Mouse (Mus musculus) urinary bladder, postnatal 10 days (tissue): Measurements from ENCODE around the gene Npdc1.

Source experiments
- DNase-seq: peaks from one replicate; pipeline ENCODE4 v3.0.0; 2022; ENCODE audit warnings: low spot score

Gene Npdc1

DNA sequence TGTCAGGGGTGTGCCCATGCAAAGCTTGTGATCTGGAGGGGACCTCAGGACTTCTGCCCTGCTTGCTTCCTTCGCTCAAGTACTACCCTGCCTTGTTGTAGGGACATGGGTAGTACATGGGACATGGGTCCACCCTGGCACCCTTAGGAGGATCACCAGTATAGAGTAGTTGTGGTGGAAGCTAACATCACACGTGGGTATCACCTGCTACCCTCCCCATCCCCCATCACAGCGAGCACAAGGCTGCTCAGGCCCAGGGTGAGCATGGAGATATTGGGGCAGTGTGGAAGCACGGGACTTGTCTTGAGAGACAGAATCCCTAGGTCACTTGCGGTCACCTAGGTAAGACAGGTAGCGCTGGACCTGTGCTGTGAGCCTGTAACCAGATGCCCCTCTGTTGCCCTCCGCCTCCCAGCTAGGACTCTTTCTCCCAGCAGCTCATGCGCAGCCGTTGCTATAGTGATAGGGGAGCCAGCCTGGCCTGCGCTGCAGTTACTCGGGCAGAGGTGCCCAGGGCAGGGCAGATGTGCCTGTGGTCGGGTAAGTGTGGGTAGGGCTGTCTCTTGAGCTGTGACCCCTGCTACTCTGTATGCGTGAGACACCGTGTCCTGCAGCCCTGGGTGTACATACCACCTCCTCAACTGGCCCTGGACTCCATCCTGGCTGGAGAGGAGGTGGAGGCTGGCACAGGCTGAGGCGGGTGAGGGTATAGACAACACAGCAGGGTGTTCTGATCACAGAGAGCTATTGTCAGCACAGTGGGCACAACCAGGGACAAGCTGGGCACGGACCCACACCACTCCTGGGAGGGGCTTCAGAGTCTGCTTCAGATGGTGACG lies 31.5 kb downstream of the Npdc1 start:
- no peak for DNase-seq

DNA sequence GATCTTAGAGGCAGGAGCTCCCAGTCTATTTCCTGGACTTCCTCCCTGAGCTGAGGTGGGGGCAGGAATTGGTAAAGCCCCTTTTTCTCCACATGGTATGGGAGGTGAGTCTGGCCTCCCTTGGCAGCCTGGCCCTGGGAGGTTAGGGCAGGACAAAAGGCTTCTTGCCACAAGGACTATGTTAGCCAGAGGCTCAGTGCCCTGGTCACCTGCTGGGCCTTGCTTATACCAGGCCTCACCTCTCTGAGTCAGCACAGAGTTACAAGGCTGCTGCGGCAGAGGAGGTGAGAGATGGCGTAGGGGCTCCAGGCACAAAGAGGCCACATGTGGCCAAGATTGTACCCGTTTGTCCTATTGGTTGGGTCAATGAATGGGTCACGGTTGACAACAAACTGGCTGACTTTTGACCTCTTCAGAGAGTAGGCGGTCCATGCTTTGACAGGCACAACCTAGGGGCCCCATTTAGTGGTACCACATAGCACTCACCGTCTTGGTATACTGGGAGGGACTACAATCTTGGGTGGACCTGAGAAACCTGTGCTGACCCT lies 32.2 kb downstream of the Npdc1 start:
- DNase-seq: no peak

DNA sequence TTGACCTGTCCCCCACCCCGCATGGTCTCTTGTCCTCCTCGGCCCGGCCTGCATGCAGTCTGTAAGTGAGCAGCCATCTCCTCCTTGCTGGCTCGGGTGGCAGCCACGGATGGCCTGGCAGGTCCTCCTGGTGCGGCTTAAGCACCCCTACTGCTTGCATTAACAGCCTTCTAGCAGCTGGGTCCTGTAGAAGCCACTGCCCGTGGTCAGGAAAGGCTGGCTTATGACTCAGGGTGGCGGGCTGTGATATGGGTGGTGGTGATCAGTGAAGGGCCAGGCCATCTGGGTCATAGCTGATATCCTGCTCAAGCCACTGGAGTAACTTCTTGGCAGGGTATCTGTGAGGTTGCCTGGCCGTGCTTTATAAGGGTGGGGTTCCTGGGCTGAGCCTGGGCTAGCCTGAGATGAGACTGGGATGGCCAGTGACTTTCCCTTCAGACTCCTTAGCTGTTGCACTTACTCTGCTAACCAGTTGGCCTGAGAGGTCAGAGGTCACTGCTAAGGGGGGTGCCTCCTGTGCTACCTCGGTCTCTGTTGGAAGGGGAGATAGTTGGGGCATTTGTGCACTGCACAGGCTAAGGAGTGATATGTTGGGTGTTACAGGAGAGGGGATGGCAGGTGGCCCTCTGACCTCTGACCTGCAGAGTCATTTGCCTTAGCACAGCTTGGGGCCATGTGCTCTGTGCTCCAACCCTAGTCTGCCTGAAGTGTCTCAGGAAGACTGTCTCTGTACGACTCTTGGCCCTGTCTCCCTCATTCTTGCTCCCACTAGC lies 33.4 kb downstream of the Npdc1 start:
- no peak for DNase-seq

DNA sequence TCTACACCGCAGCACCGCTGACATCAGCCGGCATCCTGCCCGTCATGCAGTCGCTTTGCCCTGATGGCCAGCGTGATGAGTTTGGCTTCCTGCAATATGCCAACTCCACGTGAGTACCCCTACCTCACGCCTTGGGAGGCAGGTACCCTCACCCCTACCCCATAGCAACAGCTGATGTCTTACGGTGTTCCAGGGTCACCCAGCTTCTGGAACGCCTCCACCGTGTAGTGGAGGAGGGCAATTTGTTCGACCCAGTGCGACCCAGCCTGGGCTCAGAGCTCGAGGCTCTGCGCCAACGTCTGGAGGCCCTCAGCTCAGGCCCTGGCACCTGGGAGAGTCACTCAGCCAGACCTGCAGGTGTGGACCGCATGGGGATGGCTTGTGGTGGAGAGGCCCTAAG lies 34.0 kb downstream of the Npdc1 start:
- DNase-seq: no peak

DNA sequence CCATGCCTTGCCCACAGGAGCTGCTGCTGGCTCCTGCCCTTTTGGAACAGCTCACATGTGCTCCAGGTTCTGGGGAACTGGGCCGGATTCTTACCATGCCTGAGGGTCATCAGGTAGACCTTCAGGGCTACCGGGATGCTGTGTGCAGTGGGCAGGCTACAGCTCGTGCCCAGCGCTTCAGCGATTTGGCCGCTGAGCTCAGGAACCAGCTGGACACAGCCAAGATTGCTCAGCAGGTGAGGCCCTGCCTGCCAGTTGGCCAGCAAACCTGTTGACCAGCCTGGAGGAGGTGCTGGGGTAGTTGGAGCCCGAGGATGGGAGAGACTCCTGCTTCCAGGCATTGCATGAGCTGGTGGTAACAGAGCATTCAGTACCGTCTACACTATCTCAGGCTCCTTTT lies 35.1 kb downstream of the Npdc1 start:
- DNase-seq: no peak

DNA sequence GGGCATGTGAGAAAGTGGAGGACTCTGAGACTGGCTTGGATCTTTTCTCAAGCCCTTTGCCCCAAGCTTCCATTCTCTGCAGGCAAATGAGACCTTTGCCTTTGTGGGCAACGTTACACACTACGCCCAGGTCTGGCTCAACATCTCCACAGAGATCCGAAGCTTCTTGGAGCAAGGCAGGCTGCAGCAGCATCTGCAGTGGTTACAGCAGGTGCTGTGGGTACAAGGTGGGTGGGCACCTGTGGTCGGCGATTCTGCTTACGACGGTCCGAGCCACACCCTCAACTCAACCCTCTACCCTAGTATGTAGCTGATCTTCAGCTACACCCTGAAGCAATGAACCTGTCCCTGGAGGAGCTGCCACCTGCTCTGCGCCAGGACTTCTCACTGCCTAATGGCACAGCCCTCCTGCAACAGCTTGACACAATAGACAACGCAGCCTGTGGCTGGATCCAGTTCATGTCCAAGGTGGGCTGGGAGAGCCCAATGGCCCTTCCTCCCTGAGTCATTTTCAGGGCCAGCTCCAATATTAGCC lies 37.2 kb downstream of the Npdc1 start:
- DNase-seq: no peak

DNA sequence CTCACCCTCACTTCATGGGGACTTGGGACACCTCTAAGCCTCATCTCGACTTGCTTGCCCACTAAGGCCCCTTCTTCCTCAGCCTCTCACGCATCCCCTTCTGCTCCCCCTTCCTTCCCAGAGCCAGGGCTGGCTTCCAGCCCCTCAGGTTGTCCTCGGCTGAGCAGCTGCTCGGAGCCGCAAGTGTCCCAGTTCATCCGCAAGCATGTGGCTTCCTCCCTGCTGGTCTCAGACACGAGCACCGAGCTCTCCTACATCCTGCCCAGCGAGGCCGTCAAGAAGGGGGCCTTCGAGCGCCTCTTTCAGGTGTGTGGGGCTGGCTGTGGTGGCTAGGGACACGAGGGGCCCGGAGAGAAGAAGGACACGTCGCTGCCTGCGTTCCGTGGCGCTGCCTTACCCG lies 41.9 kb downstream of the Npdc1 start:
- DNase-seq: no peak

DNA sequence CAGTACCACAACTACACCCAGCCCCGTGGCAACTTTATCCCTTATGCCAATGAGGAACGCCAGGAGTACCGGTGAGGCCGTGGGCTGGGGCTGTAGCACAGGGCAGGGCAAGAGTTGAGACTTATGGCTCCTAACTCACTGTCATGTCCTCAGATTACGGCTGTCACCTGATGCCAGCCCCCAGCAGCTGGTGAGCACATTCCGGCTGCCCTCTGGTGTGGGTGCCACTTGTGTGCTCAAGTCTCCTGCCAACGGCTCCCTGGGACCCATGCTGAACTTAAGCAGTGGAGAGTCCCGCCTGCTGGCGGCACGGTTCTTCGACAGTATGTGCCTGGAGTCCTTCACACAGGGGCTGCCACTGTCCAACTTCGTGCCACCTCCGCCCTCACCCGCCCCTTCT lies 43.5 kb downstream of the Npdc1 start:
- DNase-seq: no peak

DNA sequence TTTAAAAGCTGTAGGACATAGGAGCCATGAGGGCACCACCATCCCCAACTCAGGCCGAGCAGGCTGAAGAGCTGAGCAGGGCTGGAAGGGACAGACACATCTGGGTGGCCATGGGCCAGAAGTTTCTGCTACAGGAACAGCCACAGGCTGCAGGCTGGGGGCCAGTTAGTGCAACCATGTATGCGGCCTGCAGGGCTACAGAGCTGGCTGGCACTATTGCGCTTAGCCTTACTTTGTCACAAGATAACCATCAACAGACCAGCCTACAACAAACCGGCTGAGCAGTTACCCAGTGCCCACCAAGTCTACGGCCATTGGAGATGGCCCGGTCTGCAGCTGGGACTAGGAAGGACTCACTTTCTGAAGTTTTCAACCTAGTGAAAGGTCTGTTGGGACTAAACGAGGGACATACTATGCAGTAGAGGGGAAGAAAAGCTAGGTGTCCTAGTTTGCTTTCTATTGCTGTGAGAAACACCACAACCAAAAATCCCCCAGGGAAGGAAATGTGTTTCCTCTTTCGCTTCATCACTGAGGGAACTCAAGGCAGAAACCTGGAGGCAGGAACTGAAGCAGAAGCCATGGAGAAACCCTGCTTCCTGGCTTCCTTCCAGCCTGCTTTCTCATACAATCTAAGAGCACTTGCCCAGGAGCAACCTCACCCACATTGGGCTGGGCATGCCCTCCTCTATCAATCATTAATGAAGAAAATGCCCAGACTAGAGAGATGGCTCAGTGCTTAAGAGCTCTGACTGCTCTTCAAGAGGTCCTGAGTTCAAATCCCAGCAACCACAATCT lies 51.9 kb downstream of the Npdc1 start:
- no peak for DNase-seq

DNA sequence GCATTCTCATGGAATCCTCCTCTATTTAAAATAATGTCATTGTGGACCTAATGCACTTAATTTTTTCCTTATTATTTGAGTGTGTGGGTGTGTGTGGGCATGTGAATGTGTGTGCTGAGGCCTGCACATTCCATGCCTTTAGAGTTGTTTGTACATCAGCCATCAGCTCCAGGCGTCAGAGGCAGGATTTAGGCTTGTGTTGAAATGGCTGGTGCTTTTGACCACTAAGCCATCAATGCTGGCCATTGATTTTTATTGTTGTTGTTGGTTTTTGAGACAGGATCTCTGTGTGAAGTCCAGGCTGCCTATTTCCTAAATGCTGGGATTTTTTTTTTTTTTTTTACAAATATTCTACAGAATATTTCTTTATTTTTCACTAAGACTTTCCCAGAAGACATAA lies 53.8 kb downstream of the Npdc1 start:
- no peak for DNase-seq

DNA sequence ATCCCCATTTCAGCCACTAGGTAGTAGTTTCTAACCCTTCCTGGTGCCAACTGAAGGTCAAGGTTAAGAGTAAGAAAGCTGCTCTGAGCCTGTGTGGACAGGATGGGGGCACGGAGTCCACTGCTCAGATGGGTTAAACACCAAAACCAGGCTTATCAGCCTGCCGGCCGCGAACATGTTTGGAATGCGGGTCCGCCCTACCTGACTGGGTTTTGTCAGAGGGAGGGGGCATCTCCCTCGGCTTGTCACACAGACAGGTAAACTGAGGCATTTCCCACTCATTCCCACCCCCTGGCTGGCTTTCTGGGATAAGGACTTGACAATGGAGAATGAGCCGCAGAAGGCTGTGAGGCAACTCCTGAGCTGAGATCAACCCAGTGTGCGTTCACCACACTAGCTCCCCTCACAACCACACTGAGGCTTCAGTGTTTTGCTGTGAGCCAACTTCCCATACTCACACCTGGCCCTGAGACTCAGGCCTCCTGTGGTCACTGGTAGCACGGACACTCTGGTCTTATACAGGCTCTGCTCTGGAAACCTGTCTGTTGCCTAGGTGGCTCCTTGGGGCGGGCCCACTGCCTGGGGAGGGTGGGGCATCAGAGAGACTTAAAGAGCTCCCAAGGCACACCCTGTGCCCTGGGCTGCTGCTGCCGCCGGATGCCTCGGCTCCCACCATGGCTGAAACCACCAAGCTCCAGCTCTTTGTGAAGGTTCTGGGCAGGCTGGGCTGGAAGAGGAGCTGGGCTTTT lies 57.2 kb downstream of the Npdc1 start, which contains the start of gene Clic3:
Clic3 (plus strand) TSS at position 634 of the 749 bp plus-strand sequence.
- no peak for DNase-seq

DNA sequence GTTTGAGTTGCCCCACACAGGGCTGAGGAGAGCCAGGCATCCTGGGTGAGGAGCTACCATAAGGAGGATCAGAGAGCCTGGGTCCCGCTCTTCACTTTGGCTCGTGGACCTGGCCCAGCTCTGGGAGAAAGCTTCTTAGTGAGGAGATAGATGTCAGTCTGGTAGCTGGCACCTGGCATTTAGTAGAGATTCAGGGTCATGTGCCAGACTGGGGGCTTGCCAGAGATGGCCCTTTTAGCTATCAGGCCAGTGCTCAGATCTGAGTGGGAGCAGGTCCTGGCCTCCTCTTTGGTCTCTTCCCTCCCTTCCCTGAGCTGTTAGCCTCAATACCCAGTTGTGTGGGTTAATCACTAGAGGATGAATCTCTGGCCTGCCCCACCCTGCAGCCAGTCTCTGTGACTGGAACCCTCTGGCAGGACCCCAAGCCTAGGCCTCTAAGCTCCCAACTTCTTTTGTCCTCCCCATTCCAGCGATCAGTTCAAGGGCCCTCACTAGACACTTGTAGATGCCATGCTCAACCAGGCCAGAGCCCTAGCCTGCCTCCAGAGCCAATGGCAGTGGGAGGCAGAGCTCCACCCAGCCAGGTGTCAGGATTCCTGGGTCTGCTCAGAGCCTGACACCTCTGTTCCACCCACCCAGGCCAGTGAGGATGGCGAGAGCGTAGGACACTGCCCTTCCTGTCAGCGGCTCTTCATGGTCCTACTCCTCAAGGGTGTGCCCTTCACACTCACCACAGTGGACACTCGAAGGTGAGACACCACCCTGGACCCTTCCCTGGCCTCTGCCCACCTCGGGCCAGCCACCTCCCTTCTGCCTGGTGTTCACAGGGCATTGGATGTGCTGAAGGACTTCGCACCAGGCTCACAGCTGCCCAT lies 58.1 kb downstream of the Npdc1 start:
- no peak for DNase-seq

DNA sequence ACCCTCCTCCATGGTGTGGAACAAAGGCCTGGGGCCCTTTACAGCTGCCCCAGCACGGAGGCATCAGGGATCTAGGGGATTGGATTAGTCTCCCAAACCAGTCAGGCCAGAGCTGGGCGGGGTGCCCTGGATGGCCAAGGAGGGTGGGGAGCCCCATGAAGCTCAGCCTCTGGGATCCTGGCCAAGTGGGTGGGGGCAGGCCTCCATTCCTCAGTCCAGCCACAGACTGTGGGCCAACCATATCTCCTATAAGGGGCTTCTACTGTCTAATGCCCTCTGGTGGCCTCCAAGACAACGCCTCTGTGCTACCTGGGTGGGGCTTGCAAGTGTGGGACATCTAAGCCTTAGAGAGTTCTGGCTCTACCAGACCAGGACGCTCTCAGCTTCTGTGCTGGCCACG lies 59.8 kb downstream of the Npdc1 start:
- no peak for DNase-seq
